Mouse (Mus musculus) macrophage (primary cell): ENCODE data around the gene Tpcn2. TPM values are rescaled to one million over a fixed set of nuclear protein-coding genes. Genes with fewer than 3 reads are reported as not detected.

Experiments used
- H3K27ac ChIP-seq: fragments of 350-480 bp; formaldehyde crosslinking; 2 replicates; pipeline ENCODE4 v1.9.0; 2021
- H3K36me3 ChIP-seq: fragments of 350-480 bp; formaldehyde crosslinking; 2 replicates; pipeline ENCODE4 v1.9.0; 2021; ENCODE audit errors: inconsistent target
- H3K4me3 ChIP-seq: fragments of 350-480 bp; formaldehyde crosslinking; 2 replicates; pipeline ENCODE4 v1.9.0; 2021; ENCODE audit errors: inconsistent target
- H3K79me2 ChIP-seq: fragments of 350-480 bp; formaldehyde crosslinking; 2 replicates; pipeline ENCODE4 v1.9.0; 2021; ENCODE audit errors: inconsistent target
- WGBS: methylation state at CpG from one replicate; pipeline ENCODE4 v1.1.7; 2026; ENCODE audit warnings: inconsistent platforms; ENCODE audit not compliant: missing documents; 5-methylcytosine and 5-hydroxymethylcytosine counted together
- polyA plus RNA-seq: library from polyadenylated mRNA; stranded (reverse); fragments of 250-400 nt; gene quantifications from 3 replicates; pipeline ENCODE4 v1.2.4, GENCODE M21; 2018; ENCODE audit warnings: inconsistent platforms

Tpcn2 gene
- polyA plus RNA-seq, 1 experiment from 2014 or later: 52.0 TPM

DNA sequence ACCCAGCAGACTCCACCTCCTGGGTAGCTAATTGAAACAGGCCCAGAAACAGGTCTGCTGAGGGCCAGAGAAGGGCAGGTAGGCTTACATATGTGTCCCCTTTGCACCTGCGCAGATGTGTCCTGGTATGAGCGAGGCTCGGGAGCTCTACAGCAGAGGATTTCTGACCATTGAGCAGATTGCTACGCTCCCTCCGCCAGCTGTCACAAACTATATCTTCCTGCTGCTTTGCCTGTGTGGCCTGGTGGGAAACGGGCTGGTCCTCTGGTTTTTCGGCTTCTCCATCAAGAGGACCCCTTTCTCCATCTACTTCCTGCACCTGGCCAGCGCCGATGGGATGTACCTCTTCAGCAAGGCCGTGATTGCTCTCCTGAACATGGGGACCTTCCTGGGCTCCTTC, 23.8 kb upstream of the Tpcn2 start:
- Histone ChIP-seq H3K4me3 (no peak overlapping the region), H3K27ac (no peak overlapping the region), H3K79me2 (no peaks in the 10 kb centered on the region), H3K36me3 (no peaks in the 10 kb centered on the region)
- WGBS: 90% methylated on average over 9 of the region's 10 CpGs

GRCm38 (mm10) chr7:145304153-145304552, 20.3 kb upstream of the Tpcn2 start:
- Histone ChIP-seq H3K4me3 (no peak overlapping the region), H3K27ac (no peak overlapping the region), H3K36me3 (no peaks in the 10 kb centered on the region), H3K79me2 (no peaks in the 10 kb centered on the region)
- 86% methylated on average over 2 of the region's 2 CpGs for WGBS

DNA sequence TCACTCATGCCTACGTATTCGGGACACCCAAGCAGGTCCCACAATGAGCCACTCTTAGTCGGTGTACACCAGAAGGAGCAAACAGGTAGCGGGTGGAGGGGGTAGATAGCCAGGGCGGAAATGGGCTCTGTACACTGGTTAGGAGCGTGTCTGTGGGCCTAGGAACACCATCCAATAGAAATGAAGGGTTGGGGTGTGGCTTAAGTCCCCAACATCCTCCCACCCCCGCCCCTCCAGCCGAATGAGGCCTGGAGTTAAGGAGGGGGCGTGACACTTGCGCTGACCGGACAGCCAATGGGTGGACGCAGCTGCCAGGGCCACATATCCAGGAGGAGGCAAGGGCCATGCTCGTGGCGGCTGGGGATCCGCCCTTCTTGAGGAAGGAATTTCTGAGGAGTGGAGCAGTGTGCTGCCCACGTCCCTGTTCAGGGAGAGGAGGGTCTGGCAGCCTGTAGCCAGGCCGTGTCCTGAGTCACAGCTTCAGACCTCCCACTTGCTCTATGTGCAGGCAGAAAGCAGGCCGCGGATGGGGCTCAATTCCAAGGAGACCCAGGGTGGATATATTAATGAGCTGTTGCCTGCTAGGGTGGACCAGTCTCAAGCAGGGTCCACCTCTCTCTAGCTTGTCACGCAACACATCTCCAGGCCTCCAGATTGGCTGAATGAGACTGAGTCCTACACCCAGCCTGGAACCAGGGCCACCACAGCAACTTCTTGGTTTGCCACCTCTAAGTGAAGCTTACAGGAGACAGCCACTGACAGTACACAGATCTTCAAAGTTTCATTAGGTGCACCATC, 18.9 kb upstream of the Tpcn2 start:
- Histone ChIP-seq H3K36me3 (no peaks in the 10 kb centered on the region), H3K4me3 (no peak overlapping the region), H3K27ac (no peak overlapping the region), H3K79me2 (no peaks in the 10 kb centered on the region)
- WGBS: 36% methylated on average over 19 of the region's 20 CpGs

GRCm38 (mm10) chr7:145301341-145302005, 17.7 kb upstream of the Tpcn2 start:
- Histone ChIP-seq H3K4me3 (no peak overlapping the region), H3K27ac (no peak overlapping the region), H3K79me2 (no peaks in the 10 kb centered on the region), H3K36me3 (no peaks in the 10 kb centered on the region)
- WGBS: 89% methylated on average over 6 of the region's 6 CpGs

DNA sequence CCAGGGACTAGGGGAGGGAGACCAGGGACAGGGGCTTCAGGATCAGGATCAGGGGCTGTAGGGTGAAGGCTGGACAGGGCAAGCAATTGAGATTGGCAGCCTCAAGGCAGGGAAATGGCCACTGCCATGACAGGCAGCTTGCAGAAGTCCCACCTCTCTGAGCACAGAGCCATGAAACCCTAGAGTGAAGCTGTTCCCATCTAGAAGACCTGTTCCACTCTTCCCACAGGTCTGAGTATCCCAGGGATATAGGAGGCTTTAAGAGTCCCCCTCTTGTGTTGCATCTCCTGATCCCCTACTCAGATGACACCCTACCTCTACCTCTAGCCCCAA, 17.2 kb upstream of the Tpcn2 start:
- Histone ChIP-seq H3K79me2 (no peaks in the 10 kb centered on the region), H3K27ac (no peak overlapping the region), H3K4me3 (no peak overlapping the region), H3K36me3 (no peaks in the 10 kb centered on the region)

DNA sequence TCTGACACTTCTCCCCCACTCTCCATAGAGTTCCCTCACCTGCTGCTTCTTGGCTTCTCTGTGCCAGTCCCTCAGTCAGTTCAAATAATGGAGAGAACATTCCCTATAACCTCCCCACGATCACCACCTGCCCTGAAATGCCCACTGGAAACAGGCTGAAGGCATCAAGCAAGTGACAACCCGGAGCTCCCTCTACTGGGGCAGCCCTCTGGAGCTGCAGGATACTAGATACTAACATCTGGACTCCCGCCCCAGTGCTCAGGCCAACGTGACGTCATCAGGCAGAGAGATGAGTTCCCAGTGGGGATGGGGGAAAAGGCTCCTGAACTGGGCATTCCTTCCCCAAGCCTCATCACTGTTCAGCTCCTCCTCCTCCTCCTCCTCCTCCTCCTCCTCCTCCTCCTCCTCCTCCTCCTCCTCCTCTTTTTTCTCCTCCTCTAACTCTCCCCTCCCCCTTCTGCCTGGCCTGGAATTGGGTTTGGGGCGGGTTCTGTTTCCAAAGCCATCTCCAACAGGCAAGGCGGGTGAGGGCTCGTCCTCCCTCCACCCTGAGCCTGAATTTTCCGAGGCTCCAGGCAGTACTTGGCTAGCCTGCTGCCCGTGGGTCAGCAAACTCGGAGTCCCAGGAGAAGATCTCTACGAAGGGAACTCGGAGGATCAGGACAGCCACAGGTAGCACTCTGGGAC, 16.7 kb upstream of the Tpcn2 start, which contains the start of gene Mrgprf:
Gene Mrgprf, plus strand, starts transcription at position 508 of the 687 bp plus-strand sequence.
- Histone ChIP-seq H3K79me2 (no peaks in the 10 kb centered on the region), H3K36me3 (no peaks in the 10 kb centered on the region), H3K27ac (no peak within 1 kb of the TSS), H3K4me3 (no peak within 1 kb of the TSS)
- 64% methylated on average over 10 of the region's 13 CpGs for WGBS

DNA sequence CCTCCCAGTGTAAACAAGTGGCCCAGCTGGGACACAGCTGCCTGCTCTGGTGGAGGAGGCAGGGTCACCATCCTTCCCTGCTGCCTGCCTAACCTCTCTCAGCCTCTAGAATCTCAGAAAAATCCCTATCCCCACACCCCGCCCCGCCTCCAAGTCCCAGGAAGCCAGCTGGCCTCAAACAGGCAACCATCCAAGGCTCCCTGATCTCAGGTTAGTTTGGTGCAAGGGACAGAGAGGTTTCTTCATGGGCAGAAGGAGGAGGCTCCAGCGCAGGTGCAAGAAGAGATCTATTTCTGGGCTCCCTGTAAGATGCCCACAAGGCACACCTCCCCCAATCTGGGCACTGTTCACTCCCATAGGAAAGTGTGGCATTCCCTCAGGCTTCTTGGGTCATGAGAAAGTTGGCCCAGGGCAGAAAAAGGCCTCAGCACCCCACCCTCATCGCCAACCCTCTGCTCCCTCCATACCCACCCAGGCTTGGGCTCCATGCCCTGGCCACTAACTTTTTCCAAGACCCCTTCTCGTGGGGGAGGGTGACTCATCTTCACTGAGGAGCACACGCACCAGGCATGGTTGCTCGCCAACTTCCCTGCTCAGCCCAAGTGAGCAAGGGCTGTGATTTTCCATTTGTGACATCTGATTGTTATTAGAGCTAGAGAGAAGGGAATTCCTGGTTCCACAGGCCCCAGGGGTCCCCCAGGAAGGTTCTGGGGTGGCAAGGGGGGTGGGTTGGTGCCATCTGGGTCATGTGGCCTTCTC, 15.9 kb upstream of the Tpcn2 start:
- no peak overlapping the region for H3K27ac ChIP-seq
- H3K79me2 ChIP-seq: no peaks in the 10 kb centered on the region
- WGBS: 89% methylated on average over 7 of the region's 7 CpGs
- H3K4me3 ChIP-seq: no peak overlapping the region
- H3K36me3 ChIP-seq: no peaks in the 10 kb centered on the region

GRCm38 (mm10) chr7:145298666-145299490, 15.1 kb upstream of the Tpcn2 start:
- Histone ChIP-seq H3K79me2 (no peaks in the 10 kb centered on the region), H3K4me3 (no peak overlapping the region), H3K36me3 (no peaks in the 10 kb centered on the region), H3K27ac (no peak overlapping the region)
- 92% methylated on average over 3 of the region's 3 CpGs for WGBS

GRCm38 (mm10) chr7:145293859-145294258, 10.0 kb upstream of the Tpcn2 start:
- H3K79me2 ChIP-seq: no peaks in the 10 kb centered on the region
- H3K4me3 ChIP-seq: no peak overlapping the region
- 43% methylated on average over 6 of the region's 6 CpGs for WGBS
- no peaks in the 10 kb centered on the region for H3K36me3 ChIP-seq
- H3K27ac ChIP-seq: peak overlapping the region; percentile 79

DNA sequence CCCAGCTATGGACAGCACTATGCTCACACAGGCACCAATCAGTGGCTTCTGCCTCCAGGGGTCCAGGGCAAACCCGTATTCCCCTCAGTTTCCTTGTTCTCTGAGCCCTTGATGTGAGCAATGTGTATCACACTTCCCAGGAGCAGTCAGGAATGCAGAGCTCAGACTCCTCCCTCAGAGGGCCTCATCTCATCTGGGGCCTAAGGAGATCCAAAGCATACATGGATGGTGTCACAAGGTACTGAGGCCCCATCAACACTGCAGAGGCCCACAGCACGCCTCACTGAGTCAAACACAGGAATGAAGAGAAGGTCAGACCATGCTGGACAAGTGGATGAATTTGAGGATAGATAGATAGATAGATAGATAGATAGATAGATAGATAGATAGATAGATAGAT, 8.9 kb upstream of the Tpcn2 start:
- Histone ChIP-seq H3K4me3 (no peak overlapping the region), H3K27ac (peak overlapping the region; percentile 79; the same call in 1 of the 2 replicates), H3K79me2 (no peaks in the 10 kb centered on the region), H3K36me3 (no peaks in the 10 kb centered on the region)
- 100% methylated on average over 2 of the region's 2 CpGs for WGBS

GRCm38 (mm10) chr7:145291847-145292246, 8.0 kb upstream of the Tpcn2 start:
- no peak overlapping the region for H3K27ac ChIP-seq
- H3K4me3 ChIP-seq: no peak overlapping the region
- H3K36me3 ChIP-seq: no peaks in the 10 kb centered on the region
- no peaks in the 10 kb centered on the region for H3K79me2 ChIP-seq
- 79% methylated on average over 2 of the region's 2 CpGs for WGBS

- Histone ChIP-seq H3K79me2 (no peaks in the 10 kb centered on the region), H3K27ac (no peak overlapping the region), H3K36me3 (no peaks in the 10 kb centered on the region), H3K4me3 (no peak overlapping the region)
- WGBS: 59% methylated on average over 5 of the region's 5 CpGs
Measured at GRCm38 (mm10) chr7:145289302-145289701, 5.5 kb upstream of the Tpcn2 start.

- Histone ChIP-seq H3K4me3 (no peak overlapping the region), H3K27ac (no peak overlapping the region), H3K79me2 (peaks cover 12% of the 10 kb centered on the region), H3K36me3 (no peaks in the 10 kb centered on the region)
- WGBS: 92% methylated on average over 6 of the region's 6 CpGs
Measured at GRCm38 (mm10) chr7:145287410-145287809, 3.6 kb upstream of the Tpcn2 start.

- peaks cover 31% of the 10 kb centered on the region for H3K79me2 ChIP-seq
- WGBS: 93% methylated on average over 4 of the region's 4 CpGs
- H3K27ac ChIP-seq: peak overlapping the region; percentile 98; the same call in 1 of the 2 replicates
- no peak overlapping the region for H3K4me3 ChIP-seq
- H3K36me3 ChIP-seq: peaks cover 9% of the 10 kb centered on the region; the same call in 1 of the 2 replicates
Measured at GRCm38 (mm10) chr7:145285476-145285875, 1.7 kb upstream of the Tpcn2 start.
